Mouse (Mus musculus) gastrocnemius, postnatal 25 days (tissue): ENCODE data around the gene Agap1. TPM values are rescaled to one million over a fixed set of nuclear protein-coding genes. Genes with fewer than 3 reads are reported as not detected.
"Not testable (repeated sequence)": the region's sequence is repeated elsewhere in the genome, so short reads cannot be mapped to it uniquely, and the experiment has no call there.

Experiments used
- DNase-seq: peaks from one replicate; pipeline ENCODE4 v3.0.0; 2022
- total RNA-seq, 2 experiments: library from RNA; stranded (reverse); gene quantifications; 1 replicate in 1 of 2; 2 replicates in 1 of 2; pipeline ENCODE4 v1.2.3; 2021

Gene Agap1
- total RNA-seq, 2 experiments from 2014 or later = 15.1 to 21.8 TPM

GRCm38 (mm10) chr1:89501891-89502290, 47.3 kb downstream of the Agap1 start:
- DNase-seq = not testable (repeated sequence)

- DNase-seq = no peak
Observed at GRCm38 (mm10) chr1:89509196-89509595, 54.6 kb downstream of the Agap1 start.

- DNase-seq = no peak
Observed at GRCm38 (mm10) chr1:89509763-89510340, 55.2 kb downstream of the Agap1 start.

- DNase-seq = no peak
Observed at GRCm38 (mm10) chr1:89510731-89511130, 56.1 kb downstream of the Agap1 start.

GRCm38 (mm10) chr1:89513616-89514283, 59.1 kb downstream of the Agap1 start:
- no peak for DNase-seq

- DNase-seq = no peak
Observed at GRCm38 (mm10) chr1:89515808-89516560, 61.4 kb downstream of the Agap1 start.

GRCm38 (mm10) chr1:89517817-89518216, 63.2 kb downstream of the Agap1 start:
- no peak for DNase-seq

GRCm38 (mm10) chr1:89519914-89520643, 65.5 kb downstream of the Agap1 start:
- DNase-seq = no peak

GRCm38 (mm10) chr1:89521406-89521805, 66.8 kb downstream of the Agap1 start:
- no peak for DNase-seq

GRCm38 (mm10) chr1:89521935-89522535, 67.4 kb downstream of the Agap1 start:
- no peak for DNase-seq

GRCm38 (mm10) chr1:89524369-89524768, 69.8 kb downstream of the Agap1 start:
- DNase-seq = peak; percentile 64

- no peak for DNase-seq
Observed at GRCm38 (mm10) chr1:89524998-89525397, 70.4 kb downstream of the Agap1 start.

- DNase-seq = no peak
Observed at GRCm38 (mm10) chr1:89525825-89526224, 71.2 kb downstream of the Agap1 start.

GRCm38 (mm10) chr1:89528671-89529276, 74.2 kb downstream of the Agap1 start:
- peak; percentile 66 for DNase-seq

- no peak for DNase-seq
Observed at GRCm38 (mm10) chr1:89533702-89534101, 79.1 kb downstream of the Agap1 start.

GRCm38 (mm10) chr1:89535206-89535605, 80.6 kb downstream of the Agap1 start:
- DNase-seq = no peak

GRCm38 (mm10) chr1:89538163-89538946, 83.7 kb downstream of the Agap1 start:
- peak; percentile 77 for DNase-seq

- DNase-seq = no peak
Observed at GRCm38 (mm10) chr1:89539127-89539526, 84.5 kb downstream of the Agap1 start.

GRCm38 (mm10) chr1:89541151-89541550, 86.5 kb downstream of the Agap1 start:
- no peak for DNase-seq

- DNase-seq = no peak
Observed at GRCm38 (mm10) chr1:89542464-89542863, 87.9 kb downstream of the Agap1 start.

- DNase-seq = no peak
Observed at GRCm38 (mm10) chr1:89543312-89543711, 88.7 kb downstream of the Agap1 start.
